Mouse (Mus musculus) G1E (cell line): ENCODE results near the gene Ttc7. TPM values are rescaled to one million over a fixed set of nuclear protein-coding genes. Genes with fewer than 3 reads are reported as not detected.

Experiments used
- ATAC-seq: 2 replicates; pipeline ENCODE4 v1.8.0; 2016; ENCODE audit warnings: mild to moderate bottlenecking; ENCODE audit not compliant: insufficient number of reproducible peaks, poor library complexity, low FRiP score, severe bottlenecking; ENCODE audit errors: extremely low read depth
- DNase-seq: peaks from one replicate; pipeline ENCODE4 v3.0.0; 2012; ENCODE audit warnings: low spot score
- H3K27me3 ChIP-seq: 2 replicates; pipeline ENCODE4 v1.6.1; 2012; ENCODE audit warnings: mild to moderate bottlenecking, low read length, inconsistent platforms; ENCODE audit not compliant: insufficient read depth
- H3K36me3 ChIP-seq: replicated peaks from 2 replicates; pipeline ENCODE3; 2012; ENCODE audit warnings: mild to moderate bottlenecking, inconsistent platforms
- H3K4me1 ChIP-seq: 2 replicates; pipeline ENCODE4 v1.6.1; 2012; ENCODE audit warnings: low read depth, low read length, inconsistent platforms, mixed read lengths; ENCODE audit not compliant: insufficient read depth
- H3K4me3 ChIP-seq: 2 replicates; pipeline ENCODE4 v1.5.1; 2012; ENCODE audit warnings: low read depth, mild to moderate bottlenecking, inconsistent platforms, low read length, moderate library complexity, mixed read lengths
- H3K9me3 ChIP-seq: replicated peaks from 2 replicates; pipeline ENCODE4 v1.6.1; 2012; ENCODE audit warnings: inconsistent platforms
- CTCF ChIP-seq: IDR thresholded peaks from 2 replicates; pipeline ENCODE4 v1.5.1; 2012; ENCODE audit warnings: low read depth, low read length, inconsistent platforms, mixed read lengths
- GATA1 ChIP-seq: IDR thresholded peaks from 2 replicates; pipeline ENCODE4 v1.6.1; 2012; ENCODE audit warnings: borderline replicate concordance, low read length, inconsistent platforms, mixed read lengths
- GATA2 ChIP-seq: IDR thresholded peaks from 2 replicates; pipeline ENCODE4 v1.6.1; 2012; ENCODE audit warnings: low read depth, low read length, inconsistent platforms, borderline replicate concordance
- POLR2AphosphoS5 ChIP-seq: IDR thresholded peaks from 2 replicates; pipeline ENCODE4 v1.6.1; 2012; ENCODE audit warnings: low read depth, low read length, inconsistent platforms; ENCODE audit not compliant: insufficient replicate concordance
- TAL1 ChIP-seq: conservative IDR thresholded peaks from 2 replicates; pipeline ENCODE4 v1.6.1; 2012; ENCODE audit warnings: low read depth, low read length, inconsistent platforms, mixed read lengths
- polyA plus RNA-seq: library from polyadenylated mRNA; stranded (reverse); fragments of >175 nt; gene quantifications from 2 replicates; pipeline ENCODE4 v1.2.3, GENCODE M21; 2012
- total RNA-seq, 2 experiments: library from RNA; stranded (forward) in 1 of 2; stranded (reverse) in 1 of 2; fragments of 200-1000 nt in 1 of 2; fragments of >200 nt in 1 of 2; fragmentation: Nextera tagmentation in 1 of 2; gene quantifications; 2 replicates each; pipeline ENCODE4 v1.2.3; 2014 to 2017

Gene Ttc7
- 26.2 and 34.8 TPM in 2 replicates for total RNA-seq (2014; fragmentation: Nextera tagmentation)
- total RNA-seq (2017), result 19.6 and 21.1 TPM in 2 replicates
- polyA plus RNA-seq, result 43.5 and 48.8 TPM in 2 replicates

DNA sequence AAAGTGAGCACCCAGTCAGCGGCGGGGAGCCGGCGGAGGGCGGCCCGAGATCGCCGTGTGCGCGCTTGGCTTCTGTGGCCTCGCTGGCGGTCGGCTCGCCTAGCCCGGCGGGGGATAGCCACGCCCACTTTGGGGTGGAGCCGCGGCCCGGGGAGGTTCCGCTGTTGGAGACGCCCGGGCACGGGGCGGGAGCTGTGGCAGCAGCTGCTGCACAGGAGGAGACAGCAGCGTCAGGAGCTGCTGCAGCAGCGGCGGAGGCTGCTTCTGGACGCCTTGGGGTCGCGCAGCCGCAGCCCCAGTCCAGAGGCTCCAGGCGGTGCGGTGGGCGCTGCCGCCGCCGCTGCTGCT, at the start of gene Ttc7:
Gene Ttc7 (plus strand): TSS at position 181 of the 348 bp plus-strand sequence.
- TF ChIP-seq GATA1 (no peak), POLR2AphosphoS5 (no peak), CTCF (no peak), TAL1 (no peak), GATA2 (no peak)
- H3K27me3 ChIP-seq, result no peaks in the 10 kb centered on the region; the same call in 1 of the 2 replicates
- H3K36me3 ChIP-seq, result peaks cover 35% of the 10 kb centered on the region
- H3K4me3 ChIP-seq, result peak within 1 kb of the TSS; percentile 97
- DNase-seq, result peak; percentile 98
- ATAC-seq, result peak; percentile 71
- H3K4me1 ChIP-seq, result peaks cover 39% of the 10 kb centered on the region
- no peaks in the 10 kb centered on the region for H3K9me3 ChIP-seq

DNA sequence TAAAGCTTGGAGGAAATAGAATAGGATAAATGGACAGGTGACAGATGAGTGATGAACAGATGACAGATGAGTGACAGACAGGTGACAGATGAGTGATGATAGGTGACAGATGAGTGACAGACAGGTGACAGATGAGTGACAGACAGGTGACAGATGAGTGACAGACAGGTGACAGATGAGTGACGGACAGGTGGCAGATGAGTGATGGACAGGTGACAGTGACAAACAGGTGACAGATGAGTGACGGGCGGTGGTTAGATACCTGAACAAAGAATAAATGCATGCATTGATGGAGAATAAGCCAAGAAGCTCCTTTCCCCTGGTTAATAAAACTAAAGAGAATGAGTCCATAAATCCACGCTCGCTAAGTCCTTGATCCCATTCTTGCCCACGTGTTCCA, 47.7 kb upstream of the Ttc7 start:
- Histone ChIP-seq H3K4me3 (no peak overlapping the region), H3K9me3 (no peaks in the 10 kb centered on the region), H3K27me3 (peaks cover 18% of the 10 kb centered on the region), H3K36me3 (no peaks in the 10 kb centered on the region), H3K4me1 (peaks cover 3% of the 10 kb centered on the region; the same call in 1 of the 2 replicates)
- ATAC-seq (no peak), DNase-seq (no peak)
- TF ChIP-seq POLR2AphosphoS5 (no peak), GATA1 (no peak), TAL1 (no peak), GATA2 (no peak), CTCF (no peak)

- H3K4me1 ChIP-seq, result peaks cover 3% of the 10 kb centered on the region; the same call in 1 of the 2 replicates
- no peak overlapping the region for H3K4me3 ChIP-seq
- H3K36me3 ChIP-seq, result no peaks in the 10 kb centered on the region
- peaks cover 29% of the 10 kb centered on the region for H3K27me3 ChIP-seq
- no peak for ATAC-seq
- no peak for DNase-seq
- no peaks in the 10 kb centered on the region for H3K9me3 ChIP-seq
- no peak for TF ChIP-seq TAL1
- no peak for TF ChIP-seq CTCF
- TF ChIP-seq POLR2AphosphoS5, result no peak
- no peak for TF ChIP-seq GATA2
- no peak for TF ChIP-seq GATA1
Measured at GRCm38 (mm10) chr17:87236725-87237650, 45.7 kb upstream of the Ttc7 start.

DNA sequence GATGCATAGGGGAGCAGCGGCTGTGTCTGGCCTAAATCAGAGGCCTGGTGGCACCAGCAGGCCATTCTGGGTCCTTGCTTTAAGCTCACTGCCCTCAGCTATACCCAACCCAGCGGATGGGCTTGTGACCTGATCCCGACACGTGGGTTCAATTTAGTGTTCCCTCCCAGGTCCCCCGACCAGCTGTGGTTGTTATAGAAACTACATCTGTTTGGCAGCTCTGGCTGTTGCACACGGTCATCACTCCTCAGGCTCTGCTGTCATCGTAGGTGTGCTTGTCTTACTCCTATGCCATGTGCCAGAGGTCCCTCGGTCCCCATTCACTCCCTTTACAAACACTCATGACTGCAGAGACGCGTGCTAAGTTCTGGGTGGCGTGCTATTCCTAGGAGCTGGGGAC, 44.9 kb upstream of the Ttc7 start:
- Histone ChIP-seq H3K27me3 (peaks cover 29% of the 10 kb centered on the region), H3K36me3 (no peaks in the 10 kb centered on the region), H3K4me1 (peaks cover 3% of the 10 kb centered on the region; the same call in 1 of the 2 replicates), H3K9me3 (no peaks in the 10 kb centered on the region), H3K4me3 (no peak overlapping the region)
- TF ChIP-seq TAL1 (no peak), GATA1 (no peak), CTCF (no peak), POLR2AphosphoS5 (no peak), GATA2 (no peak)
- ATAC-seq (no peak), DNase-seq (no peak)

- Histone ChIP-seq H3K9me3 (no peaks in the 10 kb centered on the region), H3K4me3 (no peak overlapping the region), H3K36me3 (no peaks in the 10 kb centered on the region), H3K4me1 (peaks cover 17% of the 10 kb centered on the region), H3K27me3 (peaks cover 15% of the 10 kb centered on the region)
- DNase-seq (no peak), ATAC-seq (no peak)
- no peak for TF ChIP-seq GATA1
- no peak for TF ChIP-seq GATA2
- TF ChIP-seq CTCF, result no peak
- TF ChIP-seq POLR2AphosphoS5, result no peak
- no peak for TF ChIP-seq TAL1
Measured at GRCm38 (mm10) chr17:87246103-87246502, 36.6 kb upstream of the Ttc7 start.

DNA sequence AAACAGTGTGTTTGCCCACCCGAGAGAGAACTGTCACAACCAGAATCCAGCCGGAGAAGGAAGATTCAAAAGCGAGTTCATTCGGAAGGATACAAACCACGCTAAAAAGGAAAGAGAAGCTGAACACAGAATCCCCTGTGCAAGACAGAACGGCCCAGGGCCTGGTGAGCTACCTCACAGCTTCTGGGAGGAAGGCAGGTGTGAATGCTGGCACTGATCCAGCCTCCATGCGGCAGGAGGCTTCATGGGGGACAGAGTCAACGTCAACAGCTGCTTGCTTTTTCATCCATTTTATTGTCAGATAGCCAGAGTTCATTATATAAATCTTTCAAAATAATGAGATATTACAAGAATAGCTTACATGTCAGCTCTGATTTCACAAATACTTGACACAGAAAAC, 28.3 kb upstream of the Ttc7 start:
- DNase-seq, result no peak

More for the DNA sequence above, 28.3 kb upstream of the Ttc7 start:
- no peak for ATAC-seq
- no peaks in the 10 kb centered on the region for H3K9me3 ChIP-seq
- H3K4me1 ChIP-seq, result no peaks in the 10 kb centered on the region
- H3K27me3 ChIP-seq, result no peaks in the 10 kb centered on the region
- H3K4me3 ChIP-seq, result no peak overlapping the region
- H3K36me3 ChIP-seq, result peaks cover 59% of the 10 kb centered on the region
- TF ChIP-seq GATA1, result no peak
